Mouse (Mus musculus) ES-E14 (cell line): ENCODE results near the gene Fmn2. TPM values are rescaled to one million over a fixed set of nuclear protein-coding genes. Genes with fewer than 3 reads are reported as not detected.

Source experiments
- DNase-seq: peaks from one replicate; pipeline ENCODE4 v3.0.0-alpha.2; 2013; ENCODE audit warnings: low read depth, low spot score
- H3K27ac ChIP-seq: 2 replicates; pipeline ENCODE4 v1.5.1; 2012; ENCODE audit warnings: low read depth, mild to moderate bottlenecking, low read length, moderate library complexity, mixed read lengths; ENCODE audit not compliant: poor library complexity, insufficient read depth, severe bottlenecking
- H3K36me3 ChIP-seq: 2 replicates; pipeline ENCODE4 v1.6.1; 2012; ENCODE audit warnings: mild to moderate bottlenecking, low read length, moderate library complexity, mixed read lengths; ENCODE audit not compliant: control insufficient read depth, poor library complexity, insufficient read depth, severe bottlenecking
- H3K4me1 ChIP-seq, 2 experiments: fragments of 150-350 bp in 1 of 2; sonication (generic) in 1 of 2; 2 replicates each; pipeline ENCODE4 v1.6.1; 2012; ENCODE audit warnings: low read length in 2 of 2, mild to moderate bottlenecking in 1 of 2, mixed read lengths in 1 of 2; ENCODE audit not compliant: control insufficient read depth in 2 of 2, insufficient read depth in 2 of 2, poor library complexity in 1 of 2
- H3K4me3 ChIP-seq, 2 experiments: fragments of 150-350 bp in 1 of 2; sonication (generic) in 1 of 2; 2 replicates each; pipeline ENCODE4 v1.5.1; 2012; ENCODE audit warnings: low read length in 2 of 2, low read depth in 1 of 2, mild to moderate bottlenecking in 1 of 2, mixed read lengths in 1 of 2; ENCODE audit not compliant: insufficient read depth in 1 of 2, poor library complexity in 1 of 2, severe bottlenecking in 1 of 2
- H3K9ac ChIP-seq: 2 replicates; pipeline ENCODE4 v1.6.1; 2012; ENCODE audit warnings: low read depth, mild to moderate bottlenecking, low read length, mixed read lengths; ENCODE audit not compliant: poor library complexity, insufficient read depth, severe bottlenecking
- H3K9me3 ChIP-seq: fragments of 150-350 bp; sonication (generic); 2 replicates; pipeline ENCODE4 v1.6.1; 2012; ENCODE audit warnings: low read depth, mild to moderate bottlenecking, low read length; ENCODE audit not compliant: control insufficient read depth, insufficient read depth
- CHD2 ChIP-seq: IDR thresholded peaks from 2 replicates; pipeline ENCODE4 v1.6.1; 2014; ENCODE audit warnings: mild to moderate bottlenecking, low read depth, low read length, inconsistent platforms
- HCFC1 ChIP-seq: IDR thresholded peaks from 2 replicates; pipeline ENCODE4 v1.6.1; 2012; ENCODE audit warnings: low read length, inconsistent platforms, borderline replicate concordance; ENCODE audit not compliant: insufficient read depth
- MAFK ChIP-seq: IDR thresholded peaks from 2 replicates; pipeline ENCODE4 v1.6.1; 2014; ENCODE audit warnings: mild to moderate bottlenecking, low read depth, low read length, inconsistent platforms; ENCODE audit not compliant: insufficient read depth
- ZC3H11A ChIP-seq: IDR thresholded peaks from 2 replicates; pipeline ENCODE4 v1.6.1; 2012; ENCODE audit warnings: low read depth, mild to moderate bottlenecking, inconsistent platforms, low read length, borderline replicate concordance
- ZNF384 ChIP-seq: IDR thresholded peaks from 2 replicates; pipeline ENCODE4 v1.6.1; 2012; ENCODE audit warnings: low read depth, low read length, inconsistent platforms
- in situ Hi-C, 2 experiments: fragments of 600-800 bp; cut with MboI; formaldehyde crosslinking; loops; one replicate each; pipeline ENCODE4 v1.15.1; 2025; ENCODE audit warnings: low sequenced_read_pairs in 2 of 2, inconsistent platforms in 1 of 2; ENCODE audit not compliant: unreplicated experiment in 2 of 2
- total RNA-seq: library from RNA; depleted of rRNA; stranded (reverse); fragments of 300-350 nt; gene quantifications from 2 replicates; pipeline ENCODE4 v1.2.3, GENCODE M21; 2012

Fmn2 gene
- total RNA-seq, 1 experiment: 1.2 TPM

DNA sequence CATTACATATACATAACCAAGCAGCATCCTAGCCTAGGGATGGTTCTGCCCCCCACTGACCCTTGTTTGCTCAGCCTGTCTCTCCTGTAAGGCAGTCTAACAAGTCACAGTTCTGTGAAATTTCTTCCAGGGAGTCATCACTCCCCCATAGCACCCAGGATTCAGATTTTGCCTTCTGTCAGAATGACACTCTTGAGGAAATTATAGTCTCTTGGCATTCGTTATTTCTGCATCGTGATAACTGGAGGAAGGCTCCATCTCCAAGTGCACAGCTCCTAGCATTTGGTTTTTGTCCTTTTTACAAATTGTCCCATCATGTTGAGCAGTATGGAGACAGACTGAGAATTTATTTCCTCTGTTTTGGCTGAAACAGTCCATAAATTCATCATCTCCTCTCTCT is 56.9 kb downstream of the Fmn2 start:
- Histone ChIP-seq H3K4me3 (no peak overlapping the region), H3K36me3 (no peaks in the 10 kb centered on the region), H3K9me3 (no peaks in the 10 kb centered on the region), H3K4me1 (no peaks in the 10 kb centered on the region), H3K27ac (no peak overlapping the region), H3K9ac (no peak overlapping the region)
- TF ChIP-seq ZNF384 (no peak), ZC3H11A (no peak), CHD2 (no peak), HCFC1 (no peak), MAFK (no peak)
- in situ Hi-C loops: no loop called here
- no peak for DNase-seq

- TF ChIP-seq HCFC1 (no peak), ZNF384 (no peak), ZC3H11A (no peak), MAFK (no peak), CHD2 (no peak)
- no peaks in the 10 kb centered on the region for H3K9me3 ChIP-seq
- no peak overlapping the region for H3K9ac ChIP-seq
- DNase-seq: no peak
- in situ Hi-C loops: no loop called here
- H3K4me3 ChIP-seq: no peak overlapping the region
- H3K4me1 ChIP-seq: no peaks in the 10 kb centered on the region
- H3K36me3 ChIP-seq: no peaks in the 10 kb centered on the region
- H3K27ac ChIP-seq: no peak overlapping the region
Measured at GRCm38 (mm10) chr1:174564561-174564960, 62.9 kb downstream of the Fmn2 start.

GRCm38 (mm10) chr1:174568609-174569008 is 67.0 kb downstream of the Fmn2 start:
- Histone ChIP-seq H3K9me3 (no peaks in the 10 kb centered on the region), H3K36me3 (no peaks in the 10 kb centered on the region), H3K9ac (no peak overlapping the region), H3K4me1 (no peaks in the 10 kb centered on the region), H3K27ac (no peak overlapping the region), H3K4me3 (no peak overlapping the region)
- in situ Hi-C loops: no loop called here
- no peak for DNase-seq
- TF ChIP-seq CHD2: no peak
- no peak for TF ChIP-seq ZNF384
- no peak for TF ChIP-seq ZC3H11A
- no peak for TF ChIP-seq HCFC1
- no peak for TF ChIP-seq MAFK

DNA sequence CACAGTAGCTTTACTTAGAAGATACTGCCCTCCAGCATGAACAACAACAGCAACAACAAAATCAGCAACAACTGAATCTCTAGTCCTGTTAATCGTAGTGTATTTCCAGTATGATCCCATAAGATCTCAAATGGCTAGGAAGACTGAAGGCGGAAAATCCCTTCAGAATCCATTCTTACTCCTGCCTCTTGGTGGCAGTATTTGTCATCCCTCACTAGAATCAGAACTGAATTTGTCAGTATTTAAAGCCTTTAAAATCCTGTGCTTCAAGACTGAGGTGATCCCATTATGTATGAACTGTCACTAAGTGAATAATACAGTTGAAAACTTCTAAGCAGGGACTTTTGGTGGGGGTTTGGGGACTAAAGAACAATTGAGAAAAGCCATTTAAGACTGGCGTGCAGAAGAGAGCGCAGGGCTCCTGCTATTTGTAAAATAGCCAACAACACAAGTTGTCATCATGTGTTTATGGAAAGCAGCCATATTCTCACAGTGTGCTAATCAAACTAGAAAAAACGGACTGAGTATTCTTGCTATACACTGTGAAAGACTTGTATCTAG is 90.9 kb downstream of the Fmn2 start:
- Histone ChIP-seq H3K4me3 (no peak overlapping the region), H3K36me3 (no peaks in the 10 kb centered on the region), H3K9ac (no peak overlapping the region), H3K9me3 (no peaks in the 10 kb centered on the region), H3K27ac (no peak overlapping the region), H3K4me1 (no peaks in the 10 kb centered on the region)
- no peak for TF ChIP-seq ZNF384
- TF ChIP-seq HCFC1: no peak
- no peak for TF ChIP-seq CHD2
- no peak for TF ChIP-seq MAFK
- TF ChIP-seq ZC3H11A: no peak
- peak; percentile 6 for DNase-seq
- in situ Hi-C loops: loop anchor here (10.0 to 25.0 kb wide), 3 partner anchors 402 to 720 kb away; no protein-coding TSS in a partner anchor

GRCm38 (mm10) chr1:174594989-174595388 is 93.4 kb downstream of the Fmn2 start:
- H3K4me3 ChIP-seq: no peak overlapping the region
- H3K4me1 ChIP-seq: no peaks in the 10 kb centered on the region
- H3K36me3 ChIP-seq: no peaks in the 10 kb centered on the region
- no peaks in the 10 kb centered on the region for H3K9me3 ChIP-seq
- no peak overlapping the region for H3K9ac ChIP-seq
- in situ Hi-C loops: loop anchor here (10.0 to 25.0 kb wide), 3 partner anchors 400 to 717 kb away; no protein-coding TSS in a partner anchor
- no peak overlapping the region for H3K27ac ChIP-seq
- TF ChIP-seq ZC3H11A (peak; percentile 54; the same call in 1 of the 2 replicates), ZNF384 (no peak)
- DNase-seq: peak; percentile 37
